Mouse (Mus musculus) right cerebral cortex, postnatal 36 days (tissue): ENCODE measurements around the gene Cacnb2.

Experiments used
- DNase-seq, 2 experiments: peaks; one replicate each; pipeline ENCODE4 v3.0.0; 2022; ENCODE audit warnings: low spot score in 2 of 2, mixed read lengths in 1 of 2

Gene Cacnb2

GRCm38 (mm10) chr2:14774375-14774774 is 171.5 kb downstream of the Cacnb2 start:
- no peak for DNase-seq

- no peak for DNase-seq
Measured at GRCm38 (mm10) chr2:14774857-14775495, 172.1 kb downstream of the Cacnb2 start.

- DNase-seq, result no peak
Measured at GRCm38 (mm10) chr2:14787983-14788382, 185.1 kb downstream of the Cacnb2 start.

- no peak for DNase-seq
Measured at GRCm38 (mm10) chr2:14801446-14802046, 198.7 kb downstream of the Cacnb2 start.

- DNase-seq, result no peak
Measured at GRCm38 (mm10) chr2:14807650-14808347, 204.9 kb downstream of the Cacnb2 start.

- no peak for DNase-seq
Measured at GRCm38 (mm10) chr2:14814977-14815376, 212.1 kb downstream of the Cacnb2 start.

- no peak for DNase-seq
Measured at GRCm38 (mm10) chr2:14818651-14819050, 215.8 kb downstream of the Cacnb2 start.

- DNase-seq, result no peak
Measured at GRCm38 (mm10) chr2:14820946-14821345, 218.1 kb downstream of the Cacnb2 start.

- DNase-seq, result no peak
Measured at GRCm38 (mm10) chr2:14823105-14823504, 220.2 kb downstream of the Cacnb2 start.

GRCm38 (mm10) chr2:14823816-14824348 is 221.0 kb downstream of the Cacnb2 start:
- no peak for DNase-seq

GRCm38 (mm10) chr2:14825146-14825545 is 222.3 kb downstream of the Cacnb2 start:
- no peak for DNase-seq

GRCm38 (mm10) chr2:14829451-14829850 is 226.6 kb downstream of the Cacnb2 start:
- no peak for DNase-seq

- no peak for DNase-seq
Measured at GRCm38 (mm10) chr2:14831308-14831707, 228.4 kb downstream of the Cacnb2 start.

GRCm38 (mm10) chr2:14834700-14835317 is 231.9 kb downstream of the Cacnb2 start:
- DNase-seq, result no peak

GRCm38 (mm10) chr2:14841272-14841671 is 238.4 kb downstream of the Cacnb2 start:
- no peak for DNase-seq

- no peak for DNase-seq
Measured at GRCm38 (mm10) chr2:14846727-14847126, 243.8 kb downstream of the Cacnb2 start.

- no peak for DNase-seq
Measured at GRCm38 (mm10) chr2:14847188-14847587, 244.3 kb downstream of the Cacnb2 start.

- no peak for DNase-seq
Measured at GRCm38 (mm10) chr2:14850831-14851230, 247.9 kb downstream of the Cacnb2 start.

GRCm38 (mm10) chr2:14851383-14851782 is 248.5 kb downstream of the Cacnb2 start:
- no peak for DNase-seq

- no peak for DNase-seq
Measured at GRCm38 (mm10) chr2:14854054-14854453, 251.2 kb downstream of the Cacnb2 start.

- no peak for DNase-seq
Measured at GRCm38 (mm10) chr2:14858301-14858700, 255.4 kb downstream of the Cacnb2 start.

- no peak for DNase-seq
Measured at GRCm38 (mm10) chr2:14860350-14860749, 257.5 kb downstream of the Cacnb2 start.
